Mouse (Mus musculus) midbrain, embryonic 16.5 days (tissue): Measurements from ENCODE around the gene Tma7. TPM values are rescaled to one million over a fixed set of nuclear protein-coding genes. Genes with fewer than 3 reads are reported as not detected.

Experiments used
- ATAC-seq: fragments of 200-750 bp; cut with Nextera tagmentation; 2 replicates; pipeline ENCODE4 v1.8.0; 2017; ENCODE audit warnings: moderate TSS enrichment
- H3K27ac ChIP-seq: fragments of 300-500 bp; sonication (generic); 2 replicates; pipeline ENCODE4 v1.5.1; 2014; ENCODE audit warnings: mild to moderate bottlenecking, low read length, mixed read lengths
- H3K27me3 ChIP-seq: fragments of 300-500 bp; sonication (generic); 2 replicates; pipeline ENCODE4 v1.6.1; 2014; ENCODE audit warnings: low read depth, low read length, mixed read lengths; ENCODE audit not compliant: control insufficient read depth, insufficient read depth
- H3K36me3 ChIP-seq: fragments of 300-500 bp; sonication (generic); 2 replicates; pipeline ENCODE4 v1.6.1; 2014; ENCODE audit warnings: mild to moderate bottlenecking, low read length, moderate library complexity, mixed read lengths; ENCODE audit not compliant: control insufficient read depth, insufficient read depth
- H3K4me1 ChIP-seq: fragments of 300-500 bp; sonication (generic); 2 replicates; pipeline ENCODE4 v1.6.1; 2014; ENCODE audit warnings: mild to moderate bottlenecking, low read length, mixed read lengths; ENCODE audit not compliant: control insufficient read depth, insufficient read depth
- H3K4me2 ChIP-seq: fragments of 300-500 bp; sonication (generic); 2 replicates; pipeline ENCODE4 v1.6.1; 2014; ENCODE audit warnings: mild to moderate bottlenecking, low read length, mixed read lengths
- H3K4me3 ChIP-seq: fragments of 300-500 bp; sonication (generic); 2 replicates; pipeline ENCODE4 v1.5.1; 2014; ENCODE audit warnings: low read depth, mild to moderate bottlenecking, low read length, moderate library complexity, mixed read lengths
- H3K9ac ChIP-seq: fragments of 300-500 bp; sonication (generic); 2 replicates; pipeline ENCODE4 v1.6.1; 2014; ENCODE audit warnings: low read depth, low read length, mixed read lengths
- H3K9me3 ChIP-seq: fragments of 300-500 bp; sonication (generic); replicated peaks from 2 replicates; pipeline ENCODE4 v1.6.1; 2014; ENCODE audit warnings: mild to moderate bottlenecking, low read length, mixed read lengths; ENCODE audit not compliant: control insufficient read depth, poor library complexity, severe bottlenecking
- WGBS: fragments of 180-500 bp; shearing (Covaris S2); extraction: QIAGEN DNeasy Blood & Tissue Kit; methylation state at CpG from one replicate; pipeline ENCODE4 v1.1.7; 2014; 5-methylcytosine and 5-hydroxymethylcytosine counted together
- polyA plus RNA-seq: library from polyadenylated mRNA; unstranded; fragments of >200 nt; fragmentation: Nextera tagmentation; extraction: Ambion mirVana; gene quantifications from 2 replicates; pipeline ENCODE4 v1.2.1, GENCODE M21; 2015

The Tma7 gene
- polyA plus RNA-seq, 1 experiment from 2014 or later: 674 TPM

DNA sequence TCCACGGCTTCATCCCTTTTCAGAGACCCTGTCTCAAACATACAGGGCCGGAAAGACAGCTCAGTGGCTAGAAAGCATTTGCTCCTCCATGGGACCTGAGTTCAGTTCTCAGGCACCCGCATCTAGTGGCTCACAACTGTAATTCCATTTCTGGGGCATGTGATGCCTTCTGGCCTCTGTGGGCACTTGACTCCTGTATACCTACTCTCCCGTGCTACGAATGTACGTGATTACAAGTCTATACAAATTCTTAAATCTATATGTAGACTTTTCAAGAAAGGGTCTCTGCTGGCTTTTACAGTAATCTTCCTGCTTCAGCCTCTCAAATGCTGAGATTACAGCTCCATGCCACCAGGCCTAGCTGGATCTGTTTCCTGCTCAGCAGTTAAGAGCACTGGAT, 38.6 kb upstream of the Tma7 start:
- WGBS: 87% methylated on average over 6 of the region's 6 CpGs
- no peak overlapping the region for H3K4me2 ChIP-seq
- no peaks in the 10 kb centered on the region for H3K4me1 ChIP-seq
- ATAC-seq: no peak
- no peak overlapping the region for H3K27ac ChIP-seq
- no peaks in the 10 kb centered on the region for H3K9me3 ChIP-seq
- H3K27me3 ChIP-seq: no peaks in the 10 kb centered on the region
- H3K36me3 ChIP-seq: peaks cover 24% of the 10 kb centered on the region
- H3K4me3 ChIP-seq: no peak overlapping the region
- no peak overlapping the region for H3K9ac ChIP-seq

GRCm38 (mm10) chr9:109119571-109119970, 37.2 kb upstream of the Tma7 start:
- Histone ChIP-seq H3K4me2 (no peak overlapping the region), H3K27me3 (no peaks in the 10 kb centered on the region), H3K9ac (no peak overlapping the region), H3K4me1 (no peaks in the 10 kb centered on the region), H3K9me3 (no peaks in the 10 kb centered on the region), H3K27ac (no peak overlapping the region), H3K36me3 (peaks cover 37% of the 10 kb centered on the region), H3K4me3 (no peak overlapping the region)
- ATAC-seq: no peak
- WGBS: 94% methylated on average over 9 of the region's 9 CpGs

GRCm38 (mm10) chr9:109118106-109118505, 35.7 kb upstream of the Tma7 start:
- no peak for ATAC-seq
- no peak overlapping the region for H3K9ac ChIP-seq
- no peak overlapping the region for H3K27ac ChIP-seq
- H3K4me3 ChIP-seq: no peak overlapping the region
- no peaks in the 10 kb centered on the region for H3K9me3 ChIP-seq
- H3K4me2 ChIP-seq: no peak overlapping the region
- no peaks in the 10 kb centered on the region for H3K4me1 ChIP-seq
- H3K36me3 ChIP-seq: peaks cover 45% of the 10 kb centered on the region
- WGBS: 93% methylated on average over 4 of the region's 4 CpGs
- H3K27me3 ChIP-seq: no peaks in the 10 kb centered on the region

DNA sequence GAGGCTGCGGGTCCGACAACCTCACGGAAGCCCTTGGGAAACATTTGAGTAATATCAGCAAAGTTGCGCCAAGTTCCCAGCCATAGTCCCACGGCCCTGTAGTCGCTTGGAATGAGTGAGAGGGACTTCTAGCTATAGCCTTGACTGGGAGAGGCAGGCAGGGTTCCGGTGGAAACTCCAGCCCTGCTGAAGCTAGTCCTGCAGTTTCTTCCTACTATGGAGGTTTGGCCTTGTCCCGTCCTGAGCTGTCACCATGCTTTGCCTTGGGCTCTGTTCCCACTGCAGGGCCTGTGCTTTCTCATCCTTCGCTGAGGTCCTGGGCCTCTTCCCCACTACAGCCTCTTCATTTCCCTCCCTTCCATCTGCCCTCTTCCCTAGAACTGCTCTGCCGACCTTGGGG, 33.8 kb upstream of the Tma7 start:
- no peak for ATAC-seq
- Histone ChIP-seq H3K27me3 (no peaks in the 10 kb centered on the region), H3K9me3 (no peaks in the 10 kb centered on the region), H3K9ac (no peak overlapping the region), H3K27ac (no peak overlapping the region), H3K36me3 (peaks cover 60% of the 10 kb centered on the region), H3K4me3 (no peak overlapping the region), H3K4me1 (no peaks in the 10 kb centered on the region), H3K4me2 (no peak overlapping the region)
- WGBS: 95% methylated on average over 10 of the region's 10 CpGs

DNA sequence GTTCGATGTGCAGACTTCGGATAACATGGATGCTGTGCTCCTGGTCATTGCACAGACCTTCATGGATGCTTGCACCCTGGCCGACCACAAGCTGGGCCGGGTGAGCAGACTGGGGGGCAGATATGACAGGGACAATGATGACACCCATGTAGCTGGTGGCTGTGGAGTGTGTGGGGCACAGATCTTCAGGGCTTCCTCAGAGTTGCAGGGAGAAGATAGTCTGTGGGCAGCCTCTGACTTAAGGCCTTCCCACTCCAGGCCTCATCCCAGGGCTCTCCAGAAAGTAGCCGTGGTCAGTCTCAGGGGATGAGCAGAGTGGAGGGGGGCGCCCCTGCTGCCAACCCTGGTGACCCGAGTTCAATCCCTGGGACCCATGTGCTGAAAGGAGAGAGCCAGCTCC, 32.5 kb upstream of the Tma7 start:
- H3K9me3 ChIP-seq: no peaks in the 10 kb centered on the region
- 92% methylated on average over 7 of the region's 7 CpGs for WGBS
- ATAC-seq: no peak
- H3K4me1 ChIP-seq: no peaks in the 10 kb centered on the region
- peaks cover 70% of the 10 kb centered on the region for H3K36me3 ChIP-seq
- H3K27me3 ChIP-seq: no peaks in the 10 kb centered on the region
- no peak overlapping the region for H3K9ac ChIP-seq
- H3K4me2 ChIP-seq: no peak overlapping the region
- H3K27ac ChIP-seq: no peak overlapping the region
- H3K4me3 ChIP-seq: no peak overlapping the region

DNA sequence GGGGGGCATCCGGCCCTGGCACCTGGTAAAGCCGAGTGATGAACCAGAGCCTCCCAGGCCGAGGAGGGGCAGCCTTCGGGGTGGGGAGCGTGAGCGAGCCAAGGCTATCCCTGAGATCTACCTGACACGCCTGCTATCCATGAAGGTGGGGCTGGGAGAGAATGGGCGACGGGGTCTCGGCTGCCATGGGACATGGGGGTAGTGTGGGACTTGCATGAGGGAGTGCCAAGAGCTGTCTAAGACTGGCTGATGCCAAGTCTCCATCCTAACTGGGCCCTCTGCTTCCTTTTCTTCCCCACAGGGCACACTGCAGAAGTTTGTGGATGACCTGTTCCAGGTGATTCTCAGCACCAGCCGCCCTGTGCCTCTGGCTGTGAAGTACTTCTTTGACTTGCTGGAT, 31.9 kb upstream of the Tma7 start:
- Histone ChIP-seq H3K9me3 (no peaks in the 10 kb centered on the region), H3K4me3 (no peak overlapping the region), H3K27ac (no peak overlapping the region), H3K36me3 (peaks cover 71% of the 10 kb centered on the region), H3K4me2 (no peak overlapping the region), H3K27me3 (no peaks in the 10 kb centered on the region), H3K9ac (no peak overlapping the region), H3K4me1 (no peaks in the 10 kb centered on the region)
- WGBS: 95% methylated on average over 11 of the region's 11 CpGs
- ATAC-seq: no peak

DNA sequence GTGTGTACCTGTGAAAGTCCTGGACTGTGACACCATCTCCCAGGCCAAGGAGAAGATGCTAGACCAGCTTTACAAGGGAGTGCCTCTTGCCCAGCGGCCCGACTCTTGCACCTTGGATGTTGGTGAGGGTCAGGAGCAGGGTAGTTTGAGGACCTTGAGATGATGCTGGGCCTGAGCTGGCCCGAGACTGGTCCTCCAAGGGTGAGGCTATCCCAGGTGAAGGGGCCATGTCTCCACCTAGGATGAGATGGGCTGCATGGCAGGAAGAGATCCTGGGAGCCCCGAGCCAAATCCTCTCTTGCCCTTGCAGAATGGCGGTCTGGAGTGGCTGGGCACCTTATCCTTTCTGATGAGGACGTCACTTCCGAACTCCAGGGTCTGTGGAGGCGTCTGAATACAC, 30.9 kb upstream of the Tma7 start:
- ATAC-seq: no peak
- no peaks in the 10 kb centered on the region for H3K4me1 ChIP-seq
- no peak overlapping the region for H3K27ac ChIP-seq
- no peak overlapping the region for H3K9ac ChIP-seq
- no peak overlapping the region for H3K4me2 ChIP-seq
- 90% methylated on average over 8 of the region's 8 CpGs for WGBS
- peaks cover 73% of the 10 kb centered on the region for H3K36me3 ChIP-seq
- no peak overlapping the region for H3K4me3 ChIP-seq
- H3K9me3 ChIP-seq: no peaks in the 10 kb centered on the region
- no peaks in the 10 kb centered on the region for H3K27me3 ChIP-seq

DNA sequence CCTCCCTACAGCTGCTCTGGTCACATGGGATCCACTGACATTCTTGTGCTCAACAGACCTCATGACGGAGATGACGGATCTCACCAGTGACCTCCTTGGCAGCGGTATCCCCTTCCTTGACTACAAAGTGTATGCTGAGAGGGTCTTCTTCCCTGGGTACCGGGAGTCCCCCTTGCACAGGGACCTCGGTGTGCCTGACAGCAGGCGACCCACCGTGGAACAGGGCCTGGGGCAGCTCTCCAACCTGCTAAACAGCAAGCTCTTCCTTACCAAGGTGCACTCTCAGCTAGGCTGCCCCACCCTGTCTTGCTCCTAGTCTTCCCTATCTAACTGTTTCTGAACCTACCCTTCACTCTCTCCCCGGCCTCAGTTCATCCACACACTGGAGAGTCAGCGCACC, 29.2 kb upstream of the Tma7 start:
- H3K9ac ChIP-seq: no peak overlapping the region
- H3K27ac ChIP-seq: no peak overlapping the region
- ATAC-seq: no peak
- H3K36me3 ChIP-seq: peaks cover 62% of the 10 kb centered on the region
- 93% methylated on average over 9 of the region's 9 CpGs for WGBS
- H3K4me1 ChIP-seq: no peaks in the 10 kb centered on the region
- H3K4me2 ChIP-seq: no peak overlapping the region
- no peaks in the 10 kb centered on the region for H3K9me3 ChIP-seq
- no peak overlapping the region for H3K4me3 ChIP-seq
- no peaks in the 10 kb centered on the region for H3K27me3 ChIP-seq

GRCm38 (mm10) chr9:109111101-109111500, 28.7 kb upstream of the Tma7 start:
- H3K27me3 ChIP-seq: no peaks in the 10 kb centered on the region
- H3K4me3 ChIP-seq: no peak overlapping the region
- ATAC-seq: no peak
- no peak overlapping the region for H3K27ac ChIP-seq
- WGBS: 87% methylated on average over 4 of the region's 4 CpGs
- H3K9me3 ChIP-seq: no peaks in the 10 kb centered on the region
- no peak overlapping the region for H3K4me2 ChIP-seq
- H3K4me1 ChIP-seq: no peaks in the 10 kb centered on the region
- no peak overlapping the region for H3K9ac ChIP-seq
- H3K36me3 ChIP-seq: peaks cover 61% of the 10 kb centered on the region

DNA sequence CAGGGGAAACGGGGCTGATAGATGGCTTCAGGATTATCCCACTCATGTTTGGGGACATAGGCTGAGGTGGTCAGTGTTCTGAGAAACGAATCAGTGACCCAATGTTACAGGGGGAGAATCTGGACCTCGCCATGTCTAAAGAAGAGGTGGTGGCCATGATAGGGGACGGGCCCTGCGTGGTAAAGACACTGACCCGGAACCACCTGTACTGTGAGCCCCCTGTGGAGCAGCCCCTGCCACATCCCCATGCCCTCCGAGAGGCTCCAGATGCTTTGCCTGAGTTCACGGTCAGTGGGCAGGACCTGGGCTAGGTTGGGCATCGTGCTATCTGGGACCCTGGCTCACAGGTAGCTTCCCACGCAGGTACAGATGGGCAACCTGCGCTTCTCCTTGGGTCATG, 27.9 kb upstream of the Tma7 start:
- H3K4me2 ChIP-seq: no peak overlapping the region
- H3K9ac ChIP-seq: no peak overlapping the region
- H3K4me1 ChIP-seq: no peaks in the 10 kb centered on the region
- H3K4me3 ChIP-seq: no peak overlapping the region
- H3K9me3 ChIP-seq: no peaks in the 10 kb centered on the region
- no peaks in the 10 kb centered on the region for H3K27me3 ChIP-seq
- WGBS: 92% methylated on average over 11 of the region's 11 CpGs
- ATAC-seq: no peak
- no peak overlapping the region for H3K27ac ChIP-seq
- H3K36me3 ChIP-seq: peaks cover 61% of the 10 kb centered on the region
